Mouse (Mus musculus) spleen, adult 10 weeks (tissue): Measurements from ENCODE around the gene Rack1. TPM values are rescaled to one million over a fixed set of nuclear protein-coding genes. Genes with fewer than 3 reads are reported as not detected.

Experiments
- polyA plus RNA-seq: library from polyadenylated mRNA; stranded (reverse); fragments of 350-450 nt; fragmentation: Illumina TruSeq; extraction: RNeasy Lipid Tissue Mini Kit (QIAGEN cat#74804); gene quantifications from one replicate; pipeline ENCODE4 v1.2.3, GENCODE M21; 2015; ENCODE audit warnings: low replicate concordance; ENCODE audit not compliant: insufficient read depth

The Rack1 gene
- 1,423 TPM for polyA plus RNA-seq

DNA sequence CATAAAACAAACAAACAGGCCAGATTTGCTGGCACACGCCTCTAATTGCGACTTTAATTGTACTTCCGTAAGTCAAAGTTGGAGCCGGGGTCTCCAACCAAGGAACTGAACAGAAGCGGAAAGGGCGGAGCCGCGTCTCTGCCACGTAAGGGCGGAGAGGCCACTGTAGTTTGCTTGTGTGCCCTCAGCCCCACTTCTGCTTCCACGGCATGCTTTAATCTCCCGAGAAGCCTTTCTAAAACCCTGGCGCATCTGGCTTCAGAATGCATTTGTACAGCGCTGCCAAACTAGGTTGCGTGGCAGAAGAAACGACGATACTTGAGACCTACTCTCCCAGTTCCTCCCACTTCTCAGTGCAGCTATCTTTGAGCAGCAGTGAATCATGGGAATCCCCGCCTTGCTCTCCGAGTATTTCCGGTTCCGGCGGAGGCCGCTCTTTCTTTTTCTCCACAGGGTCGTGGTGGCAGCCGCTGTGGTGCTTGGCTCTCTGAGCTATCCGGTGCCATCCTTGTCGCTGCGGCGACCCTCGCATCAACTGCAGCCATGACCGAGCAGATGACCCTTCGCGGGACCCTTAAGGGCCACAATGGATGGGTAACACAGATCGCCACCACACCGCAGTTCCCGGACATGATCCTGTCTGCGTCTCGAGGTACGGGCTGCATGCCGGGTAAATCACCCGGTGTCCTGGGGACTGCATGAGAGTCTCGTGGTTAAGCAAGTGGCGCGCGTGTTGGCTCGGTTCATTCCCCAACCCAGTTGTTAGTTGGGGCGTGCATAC is at the start of gene Rack1:
Gene Rack1, plus strand, starts transcription at position 412 of the 781 bp plus-strand sequence.

DNA sequence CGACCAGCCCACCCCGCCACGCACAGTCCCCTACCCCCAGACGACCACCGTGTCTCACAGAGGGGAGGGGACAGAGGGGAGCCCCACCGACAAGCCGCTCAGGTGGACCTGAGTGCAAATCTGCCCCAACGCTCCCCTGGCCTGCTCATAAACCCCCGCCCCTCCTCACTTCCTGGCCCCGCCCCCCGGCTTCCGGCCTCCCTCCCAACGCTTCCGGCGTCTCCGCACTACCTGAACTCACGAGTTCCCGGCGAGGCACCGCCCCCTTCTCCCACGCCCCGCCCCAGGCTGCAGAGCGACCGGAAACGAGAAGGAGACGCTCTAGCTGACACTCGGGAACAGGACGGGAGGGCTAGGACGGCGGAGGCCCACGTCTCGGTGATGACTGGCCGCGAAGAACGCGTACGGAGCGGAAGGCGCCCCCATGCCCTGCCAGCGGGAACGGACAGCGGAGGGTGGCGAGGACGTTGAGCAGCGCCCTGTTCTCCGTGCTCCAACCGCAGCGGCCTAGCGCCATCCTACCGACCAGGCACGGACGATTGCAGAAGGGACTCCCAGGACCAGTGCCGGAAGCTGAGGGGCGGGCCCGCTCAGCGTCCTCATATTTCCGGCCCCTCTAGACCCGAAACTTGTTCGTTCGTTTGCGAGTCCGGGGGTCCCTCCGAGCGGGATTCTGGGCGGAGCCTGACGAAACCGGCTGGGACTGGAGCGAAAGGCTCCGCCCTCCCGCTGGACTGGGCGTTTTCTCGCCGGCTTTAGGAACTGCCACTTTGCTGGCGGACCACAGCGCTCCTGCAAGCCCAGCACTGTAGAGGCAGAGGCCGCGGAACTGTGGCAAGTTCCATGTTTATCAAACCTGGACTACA is 16.9 kb downstream of the Rack1 start, which contains the start of gene Trim41:
Gene Trim41, minus strand, starts transcription at position 554 of the 866 bp plus-strand sequence.

GRCm38 (mm10) chr11:48825979-48826751 is 26.0 kb downstream of the Rack1 start, which contains the start of the genes Trim7 and Gm12184:
Gene Trim7 (plus strand): TSS chr11:48826140.
Gene Gm12184 (minus strand): TSS chr11:48826655.

Other genes with a start within 250 kb of the Rack1 start
- gene Trim41, start 17.0 kb downstream of the Rack1 start, polyA plus RNA-seq, result 21.0 TPM
- gene Trim7, start 25.8 kb downstream of the Rack1 start, polyA plus RNA-seq, result 95.2 TPM
- 4.8 TPM for gene Gm12184, start 26.3 kb downstream of the Rack1 start, polyA plus RNA-seq
- gene Irgm1, start 71.4 kb downstream of the Rack1 start, polyA plus RNA-seq, result 119 TPM
- gene Gm5431, start 101.9 kb downstream of the Rack1 start, polyA plus RNA-seq, result 7.3 TPM
- 66.3 TPM for gene Psme2b, start 145.9 kb downstream of the Rack1 start, polyA plus RNA-seq
- gene Olfr56, start 178.6 kb downstream of the Rack1 start, polyA plus RNA-seq, result 1.4 TPM
- 82.8 TPM for gene 9930111J21Rik1, start 179.1 kb downstream of the Rack1 start, polyA plus RNA-seq
- gene Gm12185, start 191.9 kb downstream of the Rack1 start, polyA plus RNA-seq, result 5.8 TPM
- gene Tgtp1, start 193.8 kb downstream of the Rack1 start, polyA plus RNA-seq, result 38.6 TPM